Mouse (Mus musculus) left cerebral cortex, postnatal 4 days (tissue): ENCODE results near the gene Ndufb3. TPM values are rescaled to one million over a fixed set of nuclear protein-coding genes. Genes with fewer than 3 reads are reported as not detected.
"Not testable (repeated sequence)": the region's sequence is repeated elsewhere in the genome, so short reads cannot be mapped to it uniquely, and the experiment has no call there.

ENCODE experiments used
- DNase-seq: peaks from one replicate; pipeline ENCODE4 v3.0.0-alpha.2; 2022
- intact Hi-C: fragments of 180-260 bp; cut with DNase I; formaldehyde crosslinking; loops from one replicate; pipeline ENCODE4 v1.15.1; 2025
- total RNA-seq, 2 experiments: library from RNA; stranded (reverse); gene quantifications; 2 replicates each; pipeline ENCODE4 v1.2.3; 2021

The Ndufb3 gene
- 10 to 100 TPM; 76.6 to 83.9 TPM for total RNA-seq

DNA sequence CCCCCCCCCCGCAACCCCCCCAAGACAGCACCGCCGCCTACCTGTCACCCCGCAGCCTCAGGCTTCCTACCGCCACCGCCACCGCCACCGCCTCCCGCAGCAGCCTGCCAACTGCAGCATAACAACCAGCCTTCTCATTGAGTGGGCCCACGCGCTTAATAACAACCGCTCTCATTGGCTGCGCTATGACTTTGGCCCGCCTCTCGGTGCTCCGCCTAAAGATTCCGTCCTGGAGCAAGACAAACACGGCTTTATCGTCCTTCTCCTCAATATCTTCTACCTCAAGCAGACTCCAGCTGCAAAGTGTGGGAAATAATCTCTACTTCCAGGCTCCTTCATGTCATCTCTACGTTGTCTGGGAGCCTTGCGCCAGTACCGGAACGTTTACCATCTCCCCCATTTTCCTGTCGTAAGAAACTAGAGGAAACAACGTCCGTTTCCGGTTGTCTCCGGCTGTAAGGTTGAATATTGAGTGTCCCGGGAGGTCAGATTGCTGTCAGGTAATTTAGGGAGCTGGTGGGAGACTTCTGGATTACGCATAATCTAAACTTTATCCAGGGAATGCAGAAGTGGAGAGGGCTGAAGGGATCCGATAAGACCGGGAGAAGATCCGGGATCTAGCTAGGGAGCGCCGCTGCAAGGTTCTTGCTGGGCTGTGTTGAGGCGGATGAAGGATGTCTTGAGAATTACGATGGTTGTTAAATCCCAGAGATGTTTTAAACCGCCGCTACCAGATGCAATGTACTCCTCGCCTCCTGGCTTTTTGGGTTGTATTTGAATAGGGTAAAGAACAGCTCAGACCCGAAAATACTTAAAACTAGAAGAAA lies at the start of gene Ndufb3, which contains the start of gene Fam126b:
Gene Ndufb3, plus strand, starts transcription at position 214 of the 827 bp plus-strand sequence.
Gene Fam126b, minus strand, starts transcription at position 153 of the 827 bp plus-strand sequence.
- peak; percentile 88 for DNase-seq
- intact Hi-C loops = no loop called here

DNA sequence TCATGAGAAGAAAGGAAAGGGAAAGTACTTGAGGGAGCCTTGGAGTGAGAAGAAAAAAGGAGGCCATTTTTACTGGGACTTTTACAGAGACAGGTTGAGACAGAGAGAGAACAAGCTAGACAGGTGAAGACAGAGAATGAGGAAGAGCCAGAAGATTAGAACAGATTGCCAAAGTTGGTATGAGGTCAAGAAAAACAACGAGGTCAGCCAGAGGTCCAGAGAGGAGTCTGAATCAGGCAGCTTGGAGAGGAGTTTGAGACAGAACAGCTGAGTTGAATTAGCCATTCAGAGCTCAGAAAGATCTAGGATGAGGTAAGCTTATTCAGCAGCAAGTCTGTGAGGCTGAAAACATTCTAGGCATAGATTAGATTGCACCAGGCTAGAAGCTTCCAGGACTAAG lies 44.8 kb upstream of the Ndufb3 start:
- intact Hi-C loops = no loop called here
- DNase-seq = no peak

DNA sequence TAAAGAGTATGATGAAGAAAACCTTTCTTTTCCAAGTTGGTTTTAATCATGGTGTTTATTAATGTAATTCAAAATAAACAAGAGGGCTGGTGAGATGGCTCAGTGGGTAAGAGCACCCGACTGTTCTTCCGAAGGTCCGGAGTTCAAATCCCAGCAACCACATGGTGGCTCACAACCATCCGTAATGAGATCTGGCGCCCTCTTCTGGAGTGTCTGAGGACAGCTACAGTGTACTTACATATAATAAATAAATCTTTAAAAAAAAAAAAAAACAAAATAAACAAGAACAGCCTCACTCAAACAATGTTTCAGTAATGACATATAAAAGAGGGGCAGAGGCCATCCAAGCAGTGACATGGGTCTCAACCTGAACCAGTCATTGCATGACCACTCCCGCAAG lies 25.8 kb upstream of the Ndufb3 start:
- intact Hi-C loops, DNase-seq: not testable (repeated sequence)

DNA sequence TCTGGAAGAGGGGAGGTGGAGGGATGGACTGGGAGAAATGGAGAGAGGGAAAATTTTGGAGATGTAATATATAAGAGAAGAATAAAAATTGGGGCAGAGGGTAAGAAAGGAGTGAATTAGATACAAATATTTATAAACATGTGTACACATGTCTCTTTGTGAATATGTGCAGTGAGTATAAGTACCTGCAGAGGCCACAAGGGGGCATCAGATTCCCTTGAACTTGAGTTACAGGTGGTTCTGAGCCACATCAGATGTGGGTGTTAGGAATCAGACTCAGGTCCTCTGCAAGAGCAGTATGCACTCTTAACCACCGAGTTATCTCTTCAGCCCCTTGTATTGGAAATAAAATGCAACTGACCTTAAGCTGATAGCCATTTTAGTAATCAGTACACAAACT lies 23.7 kb upstream of the Ndufb3 start:
- peak; percentile 47 for DNase-seq
- intact Hi-C loops = no loop called here

DNA sequence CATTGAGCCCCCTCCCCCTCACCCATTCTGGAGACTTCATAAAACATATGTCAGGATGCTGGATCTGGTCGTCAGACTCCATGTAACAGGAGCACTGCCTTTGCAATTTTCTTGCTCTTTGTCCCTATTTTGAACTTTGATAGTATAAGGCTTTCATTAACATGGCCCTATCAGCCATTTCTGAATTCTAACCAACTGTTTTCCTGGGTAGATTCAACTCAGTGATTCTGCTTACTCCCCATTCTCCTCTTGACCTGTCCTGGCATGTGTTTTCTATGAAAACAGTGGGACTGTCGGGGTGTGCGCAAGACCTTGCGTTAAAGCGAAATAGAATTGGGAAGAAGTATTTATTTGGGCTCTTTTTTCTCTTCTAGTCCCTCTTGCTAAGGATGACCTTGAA lies 21.2 kb upstream of the Ndufb3 start:
- DNase-seq = no peak
- intact Hi-C loops = no loop called here

DNA sequence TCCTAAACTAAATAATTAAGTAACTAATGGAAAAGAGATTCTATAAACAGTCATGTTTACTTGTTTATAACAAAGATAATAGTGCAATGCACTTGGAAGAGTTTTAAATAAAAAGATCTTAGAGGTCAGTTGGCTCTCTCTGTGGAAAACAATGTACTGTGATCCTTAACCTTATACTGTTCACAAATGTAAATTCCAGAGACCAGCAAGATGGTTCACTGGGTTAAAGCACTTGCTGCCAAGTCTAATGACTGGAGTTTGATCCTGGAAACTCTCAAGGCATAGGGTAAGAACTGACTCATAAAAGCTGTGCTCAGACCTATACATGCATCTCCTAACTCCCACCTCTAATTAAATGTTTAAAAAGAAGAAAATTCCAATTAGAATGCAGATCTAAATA lies 19.6 kb upstream of the Ndufb3 start:
- no peak for DNase-seq
- intact Hi-C loops = no loop called here

DNA sequence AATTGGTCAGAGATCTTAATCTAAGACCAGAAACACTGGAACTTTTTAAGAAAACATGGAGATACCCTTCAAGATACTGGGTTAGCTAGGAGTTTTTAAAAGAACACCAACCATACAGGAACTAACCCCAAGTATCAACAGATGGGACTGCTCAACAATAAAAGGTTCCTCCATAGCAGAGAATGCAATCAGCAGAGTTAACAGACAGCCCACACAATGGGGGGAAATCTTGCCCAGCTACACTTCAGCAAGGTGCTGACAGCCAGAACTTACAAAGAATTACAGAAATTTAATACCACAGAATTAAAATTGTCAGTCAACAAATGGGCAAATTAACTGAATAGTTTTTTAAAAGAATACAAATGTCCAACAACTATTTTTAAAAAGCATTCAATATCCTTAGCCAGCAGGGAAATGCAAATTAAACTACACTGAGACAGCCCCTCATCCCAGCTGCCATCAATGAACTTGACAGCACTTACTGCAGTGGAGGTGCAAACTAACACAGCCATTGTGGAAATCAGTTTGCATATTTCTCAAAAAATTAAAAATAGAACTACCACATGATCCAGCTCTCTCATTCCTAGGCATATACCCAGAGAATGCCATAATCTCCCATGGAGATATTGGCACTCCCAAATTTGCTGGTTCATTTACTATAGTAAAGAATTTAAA lies 17.6 kb upstream of the Ndufb3 start:
- intact Hi-C loops = no loop called here
- DNase-seq = no peak

DNA sequence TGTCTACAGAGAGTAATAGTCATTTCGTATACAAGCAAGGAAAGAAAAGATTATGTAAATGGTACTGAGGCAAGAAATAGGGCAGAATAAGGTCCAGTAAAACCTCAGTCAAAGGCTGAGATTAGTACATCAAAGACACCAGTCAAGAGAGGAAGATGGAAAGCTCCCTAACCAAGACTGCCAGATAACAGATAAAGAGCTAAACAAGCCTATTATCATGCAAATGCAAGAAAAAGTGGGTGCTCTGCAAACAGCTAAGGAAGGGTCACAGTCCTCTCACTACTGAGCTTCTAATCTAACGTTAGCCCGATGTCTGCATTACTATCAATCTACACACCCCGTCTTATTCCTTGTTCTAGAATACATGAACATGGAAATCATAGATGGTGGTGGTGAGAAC lies 15.7 kb upstream of the Ndufb3 start:
- intact Hi-C loops = no loop called here
- no peak for DNase-seq

DNA sequence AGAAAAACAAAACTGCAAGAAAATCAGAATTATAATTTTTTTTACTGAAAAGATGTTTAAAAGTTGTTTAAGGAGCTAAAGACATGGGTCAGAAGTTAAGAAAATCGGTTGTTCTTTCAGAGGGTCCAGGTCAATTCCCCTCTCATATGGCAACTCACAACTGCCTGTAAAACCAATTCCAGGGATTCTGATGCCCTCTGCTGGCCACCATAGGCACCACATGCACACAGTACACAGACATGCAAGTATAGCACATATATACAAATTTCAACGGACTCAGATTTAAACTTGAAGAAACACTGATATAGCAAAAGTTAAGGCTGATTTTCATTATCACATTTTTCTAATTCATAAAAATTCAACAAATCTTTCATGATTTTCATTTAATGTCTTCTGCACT lies 7.0 kb upstream of the Ndufb3 start:
- peak; percentile 12 for DNase-seq
- intact Hi-C loops = no loop called here

DNA sequence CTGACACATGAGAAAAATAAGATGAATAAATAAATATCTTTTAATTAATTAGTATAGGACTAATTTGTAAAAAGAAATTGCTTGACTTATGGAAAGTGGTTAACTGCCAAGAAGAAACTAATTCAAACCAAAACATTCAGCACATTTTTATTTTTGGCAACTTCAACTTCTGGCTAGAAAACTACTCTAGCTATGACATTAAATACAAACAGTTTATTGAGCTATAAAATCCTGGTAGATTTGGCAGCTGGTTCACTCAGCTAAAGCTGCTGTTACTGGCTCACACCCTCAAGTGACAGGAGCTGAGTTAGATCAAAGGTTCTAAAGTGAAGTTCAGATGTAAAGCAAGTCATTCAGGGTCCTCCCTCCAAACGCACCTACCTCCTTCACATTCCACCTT lies 3.6 kb upstream of the Ndufb3 start:
- intact Hi-C loops = no loop called here
- DNase-seq = no peak

DNA sequence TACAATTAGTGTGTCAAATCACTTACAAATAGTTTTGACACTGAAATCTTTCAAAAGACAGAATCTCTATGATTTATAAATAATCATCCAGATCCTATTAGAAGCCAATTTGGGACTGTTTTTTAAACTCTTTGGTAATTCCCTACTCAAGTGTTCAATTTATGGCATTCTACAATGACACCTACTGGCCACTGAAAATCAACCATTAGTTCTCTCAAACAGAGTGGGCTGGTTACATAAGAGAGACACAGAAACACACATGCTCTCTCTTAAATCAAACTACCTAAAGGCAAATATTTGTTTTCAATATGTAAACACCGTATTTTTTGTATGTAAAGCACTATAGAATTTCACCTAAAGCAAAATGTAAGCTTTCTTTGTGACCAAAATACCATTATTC lies 1.9 kb upstream of the Ndufb3 start:
- DNase-seq = no peak
- intact Hi-C loops = no loop called here

DNA sequence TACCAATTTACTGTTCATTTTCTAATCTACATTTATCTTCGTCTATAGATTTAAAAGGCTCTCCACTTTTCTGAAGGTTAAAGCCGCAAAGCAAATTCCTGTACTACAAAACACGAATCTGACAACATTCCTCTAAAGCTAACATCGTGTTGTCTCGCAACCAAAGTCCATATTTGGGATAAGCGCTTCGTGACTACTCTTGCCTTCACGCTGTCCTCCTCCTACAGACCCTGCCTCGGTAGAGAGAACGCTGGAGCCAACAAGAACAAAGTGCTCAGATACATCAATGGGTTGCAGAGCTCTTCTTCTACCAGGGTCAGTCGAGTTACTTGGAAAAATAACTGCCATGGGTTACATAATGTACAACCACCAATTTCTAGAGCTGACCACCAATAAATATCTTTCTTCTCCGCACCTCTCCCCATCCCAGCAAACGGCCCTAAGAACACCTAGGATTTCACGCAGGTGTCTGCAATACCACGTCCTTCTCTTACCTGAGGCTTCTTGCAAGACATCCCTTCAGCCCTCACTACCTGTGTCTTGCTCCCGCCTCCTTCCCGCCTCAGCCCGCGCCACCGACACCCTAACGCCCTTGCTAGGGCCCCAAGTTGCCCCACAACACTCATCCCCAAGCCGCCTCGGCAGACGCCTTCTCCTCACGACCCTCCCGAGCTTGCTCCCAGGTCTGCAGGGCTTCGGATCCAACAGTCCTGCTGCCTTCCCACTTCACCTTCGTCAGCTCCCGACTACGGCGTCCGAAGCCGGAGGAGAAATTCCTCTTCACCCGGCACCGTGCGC lies 612 bp upstream of the Ndufb3 start:
- DNase-seq = no peak
- intact Hi-C loops = no loop called here

DNA sequence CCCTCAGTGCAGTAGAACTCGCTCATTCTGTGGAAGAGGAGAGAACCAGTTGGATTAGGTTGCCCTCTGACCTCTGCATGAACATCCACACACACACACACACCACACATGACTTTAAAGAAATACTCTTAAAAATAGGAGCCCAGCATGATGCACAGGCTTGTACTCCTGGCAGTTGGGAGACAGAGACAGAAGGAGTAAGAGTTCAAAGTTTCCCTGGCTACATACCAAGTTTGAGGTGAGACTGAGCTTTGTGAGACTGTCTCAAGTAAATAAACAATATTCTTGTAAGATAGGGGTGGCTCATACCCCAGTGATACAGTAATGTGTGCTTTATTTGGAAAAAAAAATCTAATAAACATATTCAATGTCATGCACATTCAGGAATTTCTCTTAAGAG lies 1.3 kb downstream of the Ndufb3 start:
- intact Hi-C loops = no loop called here
- DNase-seq = no peak

DNA sequence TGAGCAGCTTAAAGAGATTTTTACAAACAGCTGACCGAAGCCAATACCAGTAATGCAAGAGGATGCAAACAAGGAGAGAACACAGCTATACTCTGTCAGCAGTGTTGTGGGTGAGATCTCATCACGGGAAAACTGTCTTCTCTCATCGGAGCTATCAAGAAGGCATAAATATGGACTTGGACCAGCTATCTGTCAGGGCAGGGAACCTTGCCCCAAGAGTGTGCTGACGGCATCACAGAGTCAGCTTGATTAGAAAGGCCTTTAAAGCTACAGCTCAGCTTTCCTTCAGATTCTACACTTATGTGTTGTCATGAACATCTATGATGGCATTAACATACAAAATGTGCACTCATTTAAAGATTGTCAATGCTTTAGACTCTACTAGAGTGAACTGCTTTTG lies 16.5 kb downstream of the Ndufb3 start:
- intact Hi-C loops = no loop called here
- DNase-seq = no peak

DNA sequence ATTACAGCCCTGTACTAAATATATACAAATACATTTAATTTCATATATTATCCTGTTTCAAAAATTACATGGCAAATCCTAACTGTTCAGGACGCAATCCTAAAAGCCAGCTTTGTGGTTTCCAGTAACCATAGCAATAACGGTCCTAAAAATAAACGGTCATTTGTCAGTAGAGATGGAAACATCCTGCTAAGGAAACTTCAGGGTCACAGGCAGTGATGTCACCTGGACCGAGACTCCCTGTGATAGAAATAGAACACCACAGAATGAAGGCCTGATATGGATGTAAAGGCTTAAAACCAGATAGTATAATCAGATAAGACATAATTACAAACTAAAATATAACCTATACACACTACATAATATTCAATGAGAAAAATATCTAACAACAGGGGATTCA lies 17.6 kb downstream of the Ndufb3 start:
- intact Hi-C loops = no loop called here
- DNase-seq = no peak

DNA sequence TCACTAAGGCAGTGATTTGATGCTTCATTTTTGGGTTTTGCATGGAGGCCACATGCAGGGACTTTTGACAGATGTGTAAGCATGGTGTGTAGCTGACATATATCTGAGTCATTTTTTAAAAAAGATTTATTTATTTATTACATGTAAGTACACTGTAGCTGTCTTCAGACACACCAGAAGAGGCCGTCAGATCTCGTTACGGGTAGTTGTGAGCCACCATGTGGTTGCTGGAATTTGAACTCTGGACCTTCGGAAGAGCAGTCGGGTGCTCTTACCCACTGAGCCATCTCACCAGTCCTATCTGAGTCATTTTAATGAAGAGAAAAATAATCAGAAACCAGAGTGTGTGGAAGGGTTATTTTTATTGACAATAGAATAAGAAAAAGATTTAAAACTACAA lies 23.4 kb downstream of the Ndufb3 start:
- intact Hi-C loops, DNase-seq: not testable (repeated sequence)

DNA sequence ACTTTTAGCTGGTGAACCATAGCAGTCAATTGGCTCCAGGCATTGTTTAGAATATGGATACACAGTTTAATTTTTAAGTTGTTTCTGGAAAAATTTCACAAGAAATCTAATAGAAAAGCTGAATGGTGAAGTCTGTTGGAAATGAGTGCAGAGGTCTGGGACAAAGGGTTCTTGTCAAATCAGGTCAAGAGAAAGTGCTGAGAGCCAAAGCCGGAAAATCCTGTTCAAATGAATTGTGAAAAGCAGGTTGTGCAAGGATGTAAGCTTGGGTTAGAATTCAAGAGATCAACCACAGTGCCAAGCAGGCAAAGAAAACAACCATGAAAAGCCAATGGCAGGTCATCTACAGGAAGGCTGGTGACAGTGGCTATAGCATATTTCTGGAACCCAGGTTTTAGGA lies 24.0 kb downstream of the Ndufb3 start:
- no peak for DNase-seq
- intact Hi-C loops = no loop called here

DNA sequence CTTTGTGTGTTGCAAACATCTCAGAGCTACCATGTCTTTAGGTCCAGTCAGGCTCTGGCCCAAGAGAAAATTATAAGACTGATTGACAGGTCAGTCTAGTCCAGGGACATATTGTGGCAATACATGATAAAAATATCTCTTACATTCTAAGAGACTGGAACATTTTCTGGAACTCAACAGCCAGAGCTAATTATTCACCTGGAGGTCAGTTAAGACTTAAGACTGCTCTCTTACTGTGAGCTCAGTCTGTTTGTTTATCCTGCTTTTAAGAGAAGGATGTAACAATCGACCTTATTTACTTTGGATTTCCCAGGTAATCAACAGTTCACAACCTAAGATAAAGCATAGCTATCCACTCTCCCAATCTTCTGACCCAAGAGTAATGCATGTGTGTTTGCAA lies 24.4 kb downstream of the Ndufb3 start:
- intact Hi-C loops = no loop called here
- DNase-seq = no peak

DNA sequence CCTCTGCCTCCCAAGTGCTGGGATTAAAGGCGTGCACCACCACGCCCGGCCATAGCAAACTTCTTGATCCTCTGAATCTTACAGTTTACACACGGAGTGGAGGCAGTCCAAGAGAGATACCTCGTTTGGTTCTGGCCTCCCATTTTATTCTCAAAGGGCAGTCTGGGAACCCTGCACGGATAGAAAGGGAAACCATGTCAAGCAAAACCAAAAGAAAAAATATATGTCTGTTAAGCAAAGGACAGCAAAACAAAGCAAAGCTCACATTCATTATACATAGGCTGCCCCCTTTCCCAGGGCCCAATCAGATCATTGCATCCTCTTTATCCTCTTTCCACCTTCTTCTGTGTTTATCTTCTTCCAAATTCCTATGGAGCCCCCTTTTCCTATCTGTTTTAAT lies 27.6 kb downstream of the Ndufb3 start:
- intact Hi-C loops = no loop called here
- peak; percentile 2 for DNase-seq

DNA sequence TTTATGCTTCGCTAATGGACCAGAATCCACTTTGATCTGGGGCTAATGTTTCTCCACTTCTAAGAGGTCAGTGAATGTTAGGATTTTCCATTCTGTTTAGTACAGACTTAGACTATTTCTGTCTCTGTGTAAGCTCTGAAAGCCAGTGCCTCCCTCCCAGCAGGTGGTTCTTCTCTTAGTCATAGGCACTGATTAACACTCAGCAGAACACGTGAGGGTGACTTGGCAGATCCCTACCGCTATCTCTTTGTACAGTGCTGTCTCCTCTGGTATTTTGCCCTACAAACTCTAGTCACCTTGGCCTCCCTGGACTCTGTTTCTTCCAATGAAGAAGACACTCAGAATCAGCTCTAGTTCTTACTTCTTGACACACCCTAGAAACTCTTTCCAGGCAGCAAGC lies 28.2 kb downstream of the Ndufb3 start:
- intact Hi-C loops = no loop called here
- DNase-seq = no peak

DNA sequence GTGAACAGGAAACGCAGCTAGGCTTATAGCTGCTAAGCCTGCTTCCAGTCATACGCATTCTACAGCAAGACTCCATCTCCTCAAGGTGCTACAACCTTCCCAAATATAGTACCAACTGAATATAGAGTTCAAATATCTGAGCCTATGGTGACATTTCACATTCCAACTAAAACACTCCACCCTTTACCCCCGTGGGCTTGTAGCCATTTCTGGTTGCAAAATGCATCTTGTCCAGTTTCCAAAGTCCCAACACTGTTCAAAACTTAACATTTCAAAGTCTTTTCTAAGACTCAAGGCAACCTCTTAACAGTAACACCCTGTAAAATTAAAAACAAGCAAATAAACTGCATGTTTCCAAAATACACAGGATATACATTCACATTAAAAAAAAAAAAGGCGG lies 29.0 kb downstream of the Ndufb3 start:
- no peak for DNase-seq
- intact Hi-C loops = no loop called here

DNA sequence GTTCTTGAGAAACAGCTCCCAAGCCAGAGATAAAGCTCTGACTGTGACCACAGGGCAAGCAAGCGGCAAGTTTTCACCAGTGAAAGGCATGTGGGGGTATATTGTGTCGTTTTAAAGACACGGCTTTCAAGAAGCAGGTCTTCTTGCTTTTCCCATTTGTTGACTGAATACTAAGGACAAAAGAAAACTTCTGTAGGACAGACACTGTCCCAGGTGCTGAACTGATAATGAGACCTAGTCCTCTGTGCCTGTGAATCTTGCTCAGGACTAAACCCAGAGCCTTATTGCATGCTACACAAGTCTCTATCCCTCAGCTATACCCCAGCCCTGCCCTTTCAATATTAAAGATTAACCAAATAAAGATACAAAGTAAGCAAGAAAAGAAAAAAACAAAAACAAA lies 30.0 kb downstream of the Ndufb3 start:
- DNase-seq = no peak
- intact Hi-C loops = no loop called here
